Mouse (Mus musculus) G1E (cell line): ENCODE results near the gene Dnah8.
"Not testable (repeated sequence)": the region's sequence is repeated elsewhere in the genome, so short reads cannot be mapped to it uniquely, and the experiment has no call there.

Experiments used
- CTCF ChIP-seq: IDR thresholded peaks from 2 replicates; pipeline ENCODE4 v1.5.1; 2012; ENCODE audit warnings: low read depth, low read length, inconsistent platforms, mixed read lengths
- POLR2AphosphoS5 ChIP-seq: IDR thresholded peaks from 2 replicates; pipeline ENCODE4 v1.6.1; 2012; ENCODE audit warnings: low read depth, low read length, inconsistent platforms; ENCODE audit not compliant: insufficient replicate concordance
- TAL1 ChIP-seq: conservative IDR thresholded peaks from 2 replicates; pipeline ENCODE4 v1.6.1; 2012; ENCODE audit warnings: low read depth, low read length, inconsistent platforms, mixed read lengths

GRCm38 (mm10) chr17:30626719-30627118, 2.6 kb downstream of the Dnah8 start, which contains the start of gene Glo1:
- TF ChIP-seq CTCF, POLR2AphosphoS5, TAL1: not testable (repeated sequence)
